Mouse (Mus musculus) cortical plate, adult 2 months (tissue): ENCODE measurements around the gene Uvrag. TPM values are rescaled to one million over a fixed set of nuclear protein-coding genes. Genes with fewer than 3 reads are reported as not detected.
"Not testable (repeated sequence)": the region's sequence is repeated elsewhere in the genome, so short reads cannot be mapped to it uniquely, and the experiment has no call there.

Experiments used
- H3K27ac ChIP-seq: fragments of 200-500 bp; 2 replicates; pipeline ENCODE4 v1.5.1; 2012; ENCODE audit warnings: low read length, control low read depth, inconsistent platforms; ENCODE audit not compliant: insufficient read depth
- H3K4me1 ChIP-seq: fragments of 200-500 bp; 2 replicates; pipeline ENCODE4 v1.6.1; 2011; ENCODE audit warnings: low read length; ENCODE audit not compliant: control insufficient read depth, insufficient read depth
- H3K4me3 ChIP-seq: fragments of 200-500 bp; 2 replicates; pipeline ENCODE4 v1.5.1; 2011; ENCODE audit warnings: mild to moderate bottlenecking, low read length, control low read depth; ENCODE audit not compliant: insufficient read depth
- CTCF ChIP-seq: fragments of 200-500 bp; IDR thresholded peaks from 2 replicates; pipeline ENCODE4 v1.5.1; 2011; ENCODE audit warnings: mild to moderate bottlenecking, control low read depth, low read length; ENCODE audit not compliant: insufficient read depth; ENCODE audit errors: extremely low read depth
- POLR2A ChIP-seq: fragments of 200-500 bp; IDR thresholded peaks from 2 replicates; pipeline ENCODE4 v1.6.1; 2011; ENCODE audit warnings: mild to moderate bottlenecking, low read length, control low read depth; ENCODE audit not compliant: insufficient read depth; ENCODE audit errors: extremely low read depth
- polyA plus RNA-seq: library from polyadenylated mRNA; depleted of rRNA; stranded (reverse); fragments of >200 nt; gene quantifications from 2 replicates; pipeline ENCODE4 v1.2.3, GENCODE M21; 2012

Gene Uvrag
- polyA plus RNA-seq, 1 experiment, result 18.0 TPM

DNA sequence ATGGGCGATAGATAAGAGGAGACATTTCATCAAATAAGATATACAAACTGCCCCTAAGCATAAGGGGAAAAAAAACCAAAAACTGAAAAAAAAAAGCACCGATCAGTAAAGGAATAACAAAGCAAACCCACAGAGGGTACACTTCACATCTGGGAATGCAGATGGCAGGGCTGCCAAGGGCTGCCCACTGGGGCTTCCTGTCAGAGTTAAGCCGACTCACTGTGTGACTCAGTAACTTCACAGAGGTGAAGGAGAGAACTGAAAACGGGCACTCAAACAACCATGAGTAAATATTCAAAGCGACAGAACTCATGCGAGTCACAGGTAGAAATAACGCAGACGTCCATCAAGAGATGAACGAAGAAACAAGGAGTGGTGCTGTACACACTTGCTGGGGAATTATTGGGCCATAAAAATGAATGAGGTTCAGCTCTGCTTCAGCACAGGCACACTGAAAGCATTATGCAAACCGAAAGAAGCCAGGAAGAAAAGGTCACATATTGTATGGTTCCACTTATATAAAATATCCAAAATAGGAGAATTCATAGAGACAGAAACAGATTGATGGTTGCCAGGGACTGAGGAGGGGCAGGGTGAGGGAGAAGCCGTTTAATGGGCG, 164.0 kb downstream of the Uvrag start:
- H3K4me1 ChIP-seq, result 0 out of 2 replicates have a peak, but pooled peaks cover 2% of the 10 kb centered on the region
- H3K27ac ChIP-seq, result no peak overlapping the region
- no peak for TF ChIP-seq CTCF
- TF ChIP-seq POLR2A, result no peak
- H3K4me3 ChIP-seq, result no peak overlapping the region

DNA sequence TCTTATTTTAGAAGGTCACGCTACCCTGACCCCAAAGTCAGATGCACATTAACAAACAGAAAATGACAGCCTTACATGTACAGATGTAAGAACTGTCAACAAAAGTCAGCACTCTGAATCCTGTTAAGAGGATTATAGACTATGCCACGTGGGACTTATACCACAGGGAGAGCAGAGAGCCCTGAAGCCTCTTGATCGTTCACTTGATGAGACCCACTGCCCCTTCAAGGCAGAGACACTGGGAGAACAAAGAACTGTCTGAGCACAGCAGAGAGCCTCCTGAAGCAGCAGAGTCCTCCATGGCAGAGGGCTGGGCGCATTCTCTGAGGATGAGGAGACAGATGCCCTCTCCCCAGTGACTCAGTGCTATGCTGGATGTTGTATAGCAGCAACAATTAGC, 166.4 kb downstream of the Uvrag start:
- no peak overlapping the region for H3K4me3 ChIP-seq
- TF ChIP-seq POLR2A (no peak), CTCF (no peak)
- 0 out of 2 replicates have a peak, but pooled peaks cover 2% of the 10 kb centered on the region for H3K4me1 ChIP-seq
- no peak overlapping the region for H3K27ac ChIP-seq

DNA sequence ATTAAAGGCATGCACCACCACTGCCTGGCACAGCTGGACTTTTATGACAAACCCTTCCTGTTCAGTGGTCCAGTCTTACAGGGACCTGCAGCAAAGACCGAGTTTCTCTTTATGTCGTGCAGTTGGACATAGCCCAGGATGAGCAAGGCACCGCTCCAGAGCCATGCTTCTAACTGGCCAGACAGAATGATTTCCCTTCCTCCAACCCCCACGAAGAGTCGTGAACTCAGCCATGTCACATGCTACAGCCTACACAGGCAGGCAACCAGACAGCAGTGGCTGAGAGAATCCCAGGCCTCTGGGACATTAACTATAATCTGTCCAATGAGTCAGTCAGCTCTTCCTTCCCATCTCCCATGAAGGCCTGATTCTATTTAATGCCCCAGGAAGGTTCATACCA, 170.2 kb downstream of the Uvrag start:
- Histone ChIP-seq H3K4me3 (no peak overlapping the region), H3K27ac (no peak overlapping the region), H3K4me1 (0 out of 2 replicates have a peak, but pooled peaks cover 1% of the 10 kb centered on the region)
- TF ChIP-seq CTCF (no peak), POLR2A (no peak)

DNA sequence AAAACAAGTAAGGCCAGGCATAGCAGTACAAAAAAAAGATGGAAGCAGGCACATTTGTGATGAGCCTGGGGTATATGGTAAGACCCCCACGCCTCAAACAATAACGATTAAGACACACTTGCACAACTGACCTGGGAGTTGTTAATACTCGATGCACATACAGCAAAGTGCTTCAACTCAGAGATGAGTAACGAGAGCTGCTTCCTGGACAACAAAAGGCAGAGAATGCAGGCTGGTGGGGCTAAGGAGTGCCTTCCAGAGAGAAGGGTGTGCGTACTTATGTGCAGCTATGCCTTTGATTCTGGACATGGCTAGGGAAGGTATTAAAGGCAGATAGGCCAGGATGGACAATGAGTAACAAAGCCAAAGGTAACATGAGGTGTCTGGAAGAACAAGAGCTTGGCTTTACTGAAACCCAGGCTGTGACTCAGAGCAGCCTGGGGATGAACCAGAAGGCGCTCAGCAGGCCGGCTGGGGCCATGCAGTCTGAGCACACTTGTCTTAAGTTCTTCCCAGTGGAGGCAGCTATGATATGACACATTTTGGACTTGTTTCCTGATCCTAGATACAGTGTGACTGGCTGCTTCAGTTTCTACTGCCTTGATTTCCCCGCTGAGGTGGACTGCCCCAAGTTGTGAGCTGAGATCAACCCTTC, 172.1 kb downstream of the Uvrag start:
- Histone ChIP-seq H3K4me3 (no peak overlapping the region), H3K4me1 (0 out of 2 replicates have a peak, but pooled peaks cover 1% of the 10 kb centered on the region), H3K27ac (no peak overlapping the region)
- TF ChIP-seq POLR2A (no peak), CTCF (no peak)

DNA sequence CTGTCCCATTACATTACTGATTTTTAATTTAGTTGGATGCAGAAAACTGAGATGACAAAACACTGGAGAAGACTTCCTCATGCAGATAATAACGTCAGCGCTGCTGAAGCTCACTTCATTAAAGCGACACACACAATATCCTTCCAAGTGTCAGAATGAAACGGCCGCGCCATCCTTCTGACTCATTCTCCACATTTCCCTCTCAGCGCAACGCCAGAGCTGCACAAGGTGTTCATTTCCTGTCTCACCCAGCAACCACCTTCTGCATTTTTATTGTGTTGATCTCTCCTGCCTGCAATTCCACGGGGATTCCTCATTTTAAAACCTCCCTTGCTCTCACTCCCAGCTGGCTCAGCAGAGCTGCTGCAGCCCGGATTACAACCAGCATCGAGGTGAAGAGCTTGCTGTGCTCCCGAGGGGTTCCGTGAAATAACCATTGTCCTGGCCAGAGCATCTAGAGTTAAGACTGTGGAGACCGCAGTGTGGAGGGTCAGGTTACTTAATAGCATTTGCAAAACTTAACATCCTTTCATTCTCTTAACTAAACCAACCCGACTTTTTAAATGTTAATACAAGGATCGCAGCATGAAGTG, 172.8 kb downstream of the Uvrag start:
- no peak overlapping the region for H3K27ac ChIP-seq
- 0 out of 2 replicates have a peak, but pooled peaks cover 1% of the 10 kb centered on the region for H3K4me1 ChIP-seq
- TF ChIP-seq POLR2A (no peak), CTCF (no peak)
- H3K4me3 ChIP-seq, result no peak overlapping the region

DNA sequence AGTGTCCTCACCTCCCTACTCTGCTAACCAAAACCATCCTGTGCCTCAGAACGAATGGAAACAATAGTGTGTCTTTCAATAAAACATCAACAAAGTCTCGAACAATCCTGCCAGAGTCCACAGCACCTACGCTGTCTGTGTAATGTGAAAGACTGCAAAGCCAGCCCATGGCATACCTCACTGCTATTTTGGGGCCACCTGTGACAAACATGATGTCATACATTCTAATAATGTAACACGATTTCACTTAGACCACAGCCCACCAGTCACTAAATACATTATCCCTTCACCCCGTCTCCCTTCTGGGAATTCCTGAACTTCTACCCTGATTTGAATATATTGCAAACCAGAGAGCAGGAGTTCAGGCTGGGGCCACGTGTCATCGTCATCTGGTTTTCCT, 173.3 kb downstream of the Uvrag start:
- TF ChIP-seq POLR2A, result no peak
- TF ChIP-seq CTCF, result no peak
- Histone ChIP-seq H3K4me3 (no peak overlapping the region), H3K27ac (no peak overlapping the region), H3K4me1 (0 out of 2 replicates have a peak, but pooled peaks cover 1% of the 10 kb centered on the region)

DNA sequence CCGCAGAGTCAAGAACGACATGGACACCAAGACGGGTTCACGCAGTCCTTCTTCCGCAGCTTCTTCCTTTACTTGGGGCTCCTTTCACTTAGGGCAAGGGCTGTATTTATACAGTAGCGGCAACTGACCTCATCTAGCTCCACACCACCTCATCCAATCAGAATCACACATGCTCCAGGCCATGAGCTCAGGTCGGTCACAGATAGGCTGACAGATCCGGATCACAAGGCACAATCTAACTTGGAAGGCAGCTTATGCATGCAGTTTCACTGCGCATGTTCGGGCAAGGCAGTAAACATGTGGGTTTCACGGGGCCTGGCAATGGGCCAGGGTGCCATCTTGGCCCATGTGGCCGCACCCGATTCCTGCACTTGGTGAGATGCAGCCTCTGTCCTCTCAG, 177.4 kb downstream of the Uvrag start:
- H3K4me3 ChIP-seq, H3K27ac ChIP-seq, H3K4me1 ChIP-seq: not testable (repeated sequence)

DNA sequence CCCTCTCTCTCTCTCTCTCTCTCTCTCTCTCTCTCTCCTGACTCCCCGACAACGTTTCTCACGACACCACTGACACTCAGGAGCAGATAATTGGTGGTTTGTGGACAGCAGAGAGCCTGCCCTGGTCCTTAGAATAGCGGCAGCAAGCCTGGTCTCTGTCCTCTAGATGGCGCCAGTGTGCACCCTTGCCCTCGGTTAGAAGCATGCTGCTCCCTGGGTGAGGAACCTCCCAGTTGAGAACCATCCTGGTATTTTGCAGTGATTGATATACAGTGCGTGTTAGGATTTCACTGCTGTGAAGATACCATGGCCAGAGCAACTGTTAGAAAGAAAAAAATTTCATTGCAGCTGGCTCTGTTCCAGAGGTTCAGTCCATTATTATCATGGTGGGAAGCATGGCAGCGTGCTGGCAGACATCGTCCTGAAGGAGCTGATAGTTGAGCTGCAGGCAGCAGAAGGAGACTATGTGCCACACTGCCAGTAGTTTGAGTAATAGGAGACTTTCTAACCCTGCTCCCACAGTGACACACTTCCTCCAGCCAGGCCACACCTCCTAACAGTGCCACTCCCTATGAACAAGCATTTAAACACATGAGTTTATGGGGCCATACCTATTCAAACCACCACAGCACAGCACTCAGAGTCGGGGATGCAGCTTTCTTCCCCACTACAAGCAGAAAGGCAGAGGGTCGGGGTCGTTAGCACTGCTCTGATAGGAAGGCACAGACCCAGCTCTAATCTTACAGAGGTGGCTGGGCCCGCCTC, 178.2 kb downstream of the Uvrag start:
- Histone ChIP-seq H3K27ac (no peak overlapping the region), H3K4me3 (no peak overlapping the region), H3K4me1 (no peaks in the 10 kb centered on the region)
- TF ChIP-seq CTCF (peak; percentile 83), POLR2A (no peak)

DNA sequence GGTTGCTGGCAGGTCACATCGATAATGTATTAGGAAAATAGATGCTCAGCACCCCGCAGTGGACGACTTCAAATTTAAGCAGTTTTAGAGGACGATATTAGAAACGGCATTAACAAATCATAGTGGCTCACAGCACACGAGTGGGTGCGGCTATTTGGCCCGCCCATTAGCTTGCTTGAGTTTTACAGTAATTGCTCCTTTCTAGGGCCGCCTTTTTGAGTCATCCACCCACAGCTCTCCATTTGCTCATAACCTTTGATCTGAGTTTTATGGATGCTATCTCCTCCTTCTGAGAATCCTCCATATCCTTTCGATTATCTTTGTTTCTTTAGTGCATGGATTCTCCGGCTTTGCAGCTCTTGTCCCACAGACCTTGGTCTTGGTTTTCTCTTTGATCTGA, 178.9 kb downstream of the Uvrag start:
- H3K4me3 ChIP-seq, result no peak overlapping the region
- no peaks in the 10 kb centered on the region for H3K4me1 ChIP-seq
- no peak overlapping the region for H3K27ac ChIP-seq
- TF ChIP-seq CTCF (no peak), POLR2A (no peak)

DNA sequence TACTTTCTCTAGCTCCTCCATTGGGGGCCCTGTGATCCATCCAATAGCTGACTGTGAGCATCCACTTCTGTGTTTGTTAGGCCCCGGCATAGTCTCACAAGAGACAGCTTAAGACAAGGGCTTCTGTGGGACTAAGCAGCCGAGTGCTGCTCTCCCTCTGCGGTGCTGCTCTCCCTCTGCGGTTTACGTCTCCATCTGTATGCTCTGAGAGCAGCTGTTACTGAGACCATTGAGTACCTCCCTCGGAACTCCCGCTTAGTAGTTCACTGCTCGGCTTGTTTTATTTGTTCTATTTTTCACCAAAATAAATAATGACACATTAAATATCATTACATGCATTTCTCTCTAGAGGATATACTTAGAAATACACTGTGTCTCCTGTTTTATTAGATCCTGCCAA, 180.7 kb downstream of the Uvrag start:
- no peak for TF ChIP-seq POLR2A
- TF ChIP-seq CTCF, result no peak
- Histone ChIP-seq H3K4me3 (no peak overlapping the region), H3K27ac (no peak overlapping the region), H3K4me1 (no peaks in the 10 kb centered on the region)

DNA sequence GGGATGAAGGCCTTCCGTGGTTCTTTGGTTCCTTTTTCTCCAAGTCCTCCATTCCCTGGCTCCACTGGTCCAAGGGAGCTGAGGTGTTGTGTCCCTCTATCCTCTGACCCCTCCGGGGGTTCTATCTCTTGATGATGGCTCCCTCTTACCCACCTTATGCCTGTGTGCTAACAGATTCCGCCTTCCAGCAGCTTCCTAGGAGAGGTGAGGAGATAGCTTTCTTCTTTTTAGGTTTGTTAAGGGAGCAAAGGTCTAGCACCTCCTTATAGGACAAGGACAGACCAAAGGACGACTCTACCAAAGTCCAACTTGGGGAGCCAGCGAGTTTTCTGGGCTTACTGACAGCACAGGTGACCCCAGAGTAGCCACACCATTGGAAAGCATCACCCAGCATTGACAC, 181.7 kb downstream of the Uvrag start:
- no peak for TF ChIP-seq CTCF
- no peak for TF ChIP-seq POLR2A
- Histone ChIP-seq H3K4me1 (no peaks in the 10 kb centered on the region), H3K27ac (no peak overlapping the region), H3K4me3 (no peak overlapping the region)
